Mouse (Mus musculus): ENCODE measurements around the gene Kcnj6.

The Kcnj6 gene

GRCm38 (mm10) chr16:94932702-94933101, 64.8 kb downstream of the Kcnj6 start:
- DNase-seq (ENCODE audit: low read depth, low spot score): no peak

DNA sequence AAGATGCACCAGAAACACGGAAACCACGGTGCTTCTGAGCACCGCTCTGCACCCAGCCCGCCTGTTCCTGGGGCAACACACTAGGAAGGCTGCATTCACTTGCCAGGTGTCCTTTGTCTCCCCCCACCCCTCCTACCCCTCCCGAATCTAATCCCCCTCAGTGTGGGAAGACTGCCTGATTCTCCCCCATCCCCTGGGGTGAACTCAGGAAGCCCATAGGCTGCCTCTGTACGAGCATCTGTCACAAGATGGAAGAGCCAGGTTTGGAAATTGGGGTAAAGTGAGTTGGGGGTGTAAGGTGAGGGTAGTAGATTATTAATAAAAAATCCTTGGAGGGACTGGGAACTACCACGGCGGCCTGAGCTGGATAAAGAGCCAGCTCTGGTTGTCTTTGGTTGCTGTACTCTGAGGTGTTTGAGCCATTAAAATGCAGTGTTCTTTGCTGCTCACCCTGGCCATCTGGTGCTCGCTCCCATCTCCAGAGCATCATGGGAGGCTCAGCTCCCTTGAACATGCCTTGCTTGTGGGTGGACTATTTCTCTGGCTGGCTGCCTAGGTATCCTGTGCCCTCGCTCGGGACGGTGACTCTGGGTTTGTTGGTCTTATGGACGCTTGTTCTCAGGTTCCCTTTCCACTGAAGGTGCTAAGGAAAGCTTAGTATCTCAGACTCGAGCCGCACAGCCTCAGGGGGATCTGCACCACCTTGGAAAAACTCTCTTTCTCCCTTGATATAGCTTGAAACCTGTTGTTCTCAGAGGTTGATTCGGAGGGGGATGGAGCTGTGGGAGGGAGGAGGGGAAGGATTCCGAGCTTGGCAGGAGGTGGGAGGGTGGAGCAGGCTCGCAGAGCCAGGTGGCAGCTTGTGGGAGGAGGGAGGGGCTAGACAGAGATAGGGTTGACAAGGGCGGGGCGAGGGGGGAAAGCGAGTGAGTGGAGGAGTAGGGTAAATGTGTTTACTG, 65.9 kb downstream of the Kcnj6 start:
- no peak for DNase-seq (ENCODE audit: low read depth, low spot score)

GRCm38 (mm10) chr16:94925364-94925763, 72.1 kb downstream of the Kcnj6 start:
- DNase-seq (ENCODE audit: low read depth, low spot score): no peak

DNA sequence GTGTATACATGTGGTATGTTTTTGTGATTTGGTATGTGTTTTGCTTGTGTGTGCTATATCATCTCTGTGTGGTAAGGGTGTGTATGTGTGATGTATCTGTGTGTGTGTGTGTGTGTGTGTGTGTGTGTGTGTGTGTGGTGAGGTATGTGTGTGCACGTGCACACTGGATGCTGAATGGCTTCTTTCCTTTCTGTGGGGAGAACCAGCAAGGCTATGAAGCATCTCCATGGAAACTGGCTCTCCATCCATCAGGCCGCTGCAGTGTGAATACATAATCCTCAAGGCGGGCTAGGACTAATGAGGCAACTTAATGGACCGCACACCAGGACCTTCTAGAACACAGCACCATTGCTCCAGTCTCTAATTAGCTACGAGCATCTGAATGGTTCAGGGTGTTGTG, 78.3 kb downstream of the Kcnj6 start:
- DNase-seq (ENCODE audit: low read depth, low spot score): no peak

DNA sequence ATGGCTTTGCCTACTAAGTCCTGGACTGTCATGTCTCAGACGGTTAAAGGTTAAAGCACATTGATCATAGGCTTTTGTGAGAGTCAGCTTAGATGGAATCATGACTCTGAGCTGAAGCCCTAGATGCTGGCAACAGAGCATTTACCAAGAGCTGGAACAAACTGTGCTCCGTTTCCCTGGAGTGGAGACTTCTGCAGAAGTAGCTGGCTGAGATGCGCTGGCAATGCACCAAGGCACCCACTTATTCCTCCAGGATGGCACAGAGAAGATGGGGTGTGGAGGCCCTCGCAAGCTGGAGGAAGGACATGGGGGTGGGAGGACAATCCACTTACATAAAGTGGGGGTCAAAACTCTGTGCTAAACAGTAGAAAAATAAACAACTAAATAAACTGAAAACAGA, 91.5 kb downstream of the Kcnj6 start:
- DNase-seq (ENCODE audit: low read depth, low spot score): no peak

DNA sequence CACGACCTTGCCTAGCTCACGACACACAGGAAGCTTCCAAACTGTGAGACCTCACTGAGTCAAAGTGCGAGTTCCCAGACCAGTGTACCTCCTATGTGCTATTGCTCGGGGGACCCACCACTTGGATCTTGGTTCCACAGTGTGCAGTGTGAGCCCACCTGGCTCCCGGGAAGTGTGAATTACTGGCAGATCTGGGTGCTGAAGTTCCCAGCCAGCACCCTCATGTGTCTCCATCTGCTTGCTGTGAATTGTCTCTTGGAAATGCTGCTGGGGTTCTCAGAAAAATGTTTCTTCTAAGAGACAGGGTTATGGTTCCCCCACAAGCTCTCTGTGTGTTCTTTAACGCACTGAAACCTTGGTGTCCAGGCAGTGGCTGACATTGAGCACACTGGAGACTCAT, 98.7 kb downstream of the Kcnj6 start:
- no peak for DNase-seq (ENCODE audit: low read depth, low spot score)

DNA sequence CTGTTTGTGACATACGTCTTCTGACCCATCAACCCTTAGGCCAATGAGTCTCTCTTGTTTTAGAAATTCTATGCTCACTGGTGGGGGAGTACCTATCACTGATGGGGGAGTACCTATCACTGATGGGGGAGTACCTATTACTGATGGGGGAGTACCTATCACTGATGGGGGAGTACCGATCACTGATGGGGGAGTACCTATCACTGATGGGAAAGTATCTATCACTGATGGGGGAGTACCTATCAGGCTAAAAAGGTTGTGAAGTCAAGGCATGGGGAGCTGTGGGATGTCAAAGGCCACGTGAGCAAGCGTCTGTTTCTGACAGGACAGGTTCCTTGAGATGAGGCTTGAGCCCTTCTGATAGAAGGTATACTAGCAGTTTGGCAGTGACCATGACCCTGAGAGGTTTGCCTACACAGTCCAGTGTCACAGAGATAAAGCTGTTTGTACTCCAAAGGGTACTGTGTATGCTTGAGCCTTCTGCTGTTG, 105.3 kb downstream of the Kcnj6 start:
- DNase-seq (ENCODE audit: low read depth, low spot score): no peak

DNA sequence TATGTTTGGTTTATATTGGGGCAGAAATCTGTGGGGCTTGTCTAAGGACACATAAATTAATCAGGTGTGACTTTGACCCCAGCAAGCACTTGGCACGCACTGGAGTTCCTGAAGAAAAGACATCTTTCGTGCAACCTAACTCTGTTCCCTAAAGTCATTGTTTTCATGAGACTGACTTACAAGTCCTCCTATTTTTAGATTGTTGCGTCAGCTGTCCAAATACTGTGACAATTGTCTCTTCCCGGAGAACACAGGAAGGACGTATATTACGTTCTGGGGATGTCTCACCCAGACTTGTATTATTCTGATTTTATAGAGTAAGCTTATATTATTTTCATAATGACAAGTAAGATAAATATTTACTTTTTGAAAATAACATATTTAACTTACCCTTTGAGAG, 106.9 kb downstream of the Kcnj6 start:
- no peak for DNase-seq (ENCODE audit: low read depth, low spot score)

GRCm38 (mm10) chr16:94890056-94890455, 107.4 kb downstream of the Kcnj6 start:
- DNase-seq (ENCODE audit: low read depth, low spot score): no peak

GRCm38 (mm10) chr16:94888554-94888953, 108.9 kb downstream of the Kcnj6 start:
- DNase-seq (ENCODE audit: low read depth, low spot score): no peak

DNA sequence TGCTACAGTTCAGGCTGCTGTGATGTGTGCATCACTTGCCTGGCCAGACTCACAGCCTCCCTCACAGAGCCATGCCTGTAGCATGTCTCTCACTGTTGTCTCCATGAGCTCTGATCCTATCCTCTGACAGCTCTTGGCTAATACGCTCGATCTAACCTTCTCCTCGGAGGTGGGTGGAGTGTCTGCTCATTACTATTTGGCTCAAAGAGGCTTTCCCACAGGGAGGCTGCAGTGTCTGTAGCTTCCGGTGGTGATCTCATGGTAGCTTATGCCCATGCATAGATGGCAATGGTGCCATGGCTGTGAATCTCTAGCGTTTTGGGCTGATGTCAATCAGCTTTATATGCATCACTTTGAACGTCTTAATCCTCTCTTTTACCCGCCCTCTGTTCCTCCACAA, 111.1 kb downstream of the Kcnj6 start:
- DNase-seq (ENCODE audit: low read depth, low spot score): no peak

GRCm38 (mm10) chr16:94885062-94885461, 112.4 kb downstream of the Kcnj6 start:
- no peak for DNase-seq (ENCODE audit: low read depth, low spot score)

- no peak for DNase-seq (ENCODE audit: low read depth, low spot score)
Observed at GRCm38 (mm10) chr16:94883909-94884308, 113.6 kb downstream of the Kcnj6 start.

GRCm38 (mm10) chr16:94883196-94883595, 114.3 kb downstream of the Kcnj6 start:
- DNase-seq (ENCODE audit: low read depth, low spot score): no peak

DNA sequence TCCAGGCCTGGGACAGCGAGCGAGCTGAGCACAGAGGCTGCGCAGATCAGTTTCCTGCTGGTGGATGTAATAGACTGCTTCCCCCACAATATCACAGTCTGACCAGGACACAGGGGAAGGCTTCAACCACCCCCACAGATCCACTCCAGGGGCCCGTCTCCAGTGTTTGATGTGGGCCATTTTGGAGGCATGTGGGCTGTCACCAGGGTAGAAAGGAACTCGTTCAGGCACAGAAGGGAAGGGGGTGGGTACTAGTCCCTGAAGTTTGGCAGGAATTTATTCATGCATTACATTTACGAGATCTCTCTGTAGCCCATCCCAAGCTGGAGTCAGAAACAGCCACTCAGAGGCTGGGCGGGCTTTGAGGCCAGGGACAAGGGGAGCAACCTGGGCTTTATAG, 115.4 kb downstream of the Kcnj6 start:
- no peak for DNase-seq (ENCODE audit: low read depth, low spot score)

DNA sequence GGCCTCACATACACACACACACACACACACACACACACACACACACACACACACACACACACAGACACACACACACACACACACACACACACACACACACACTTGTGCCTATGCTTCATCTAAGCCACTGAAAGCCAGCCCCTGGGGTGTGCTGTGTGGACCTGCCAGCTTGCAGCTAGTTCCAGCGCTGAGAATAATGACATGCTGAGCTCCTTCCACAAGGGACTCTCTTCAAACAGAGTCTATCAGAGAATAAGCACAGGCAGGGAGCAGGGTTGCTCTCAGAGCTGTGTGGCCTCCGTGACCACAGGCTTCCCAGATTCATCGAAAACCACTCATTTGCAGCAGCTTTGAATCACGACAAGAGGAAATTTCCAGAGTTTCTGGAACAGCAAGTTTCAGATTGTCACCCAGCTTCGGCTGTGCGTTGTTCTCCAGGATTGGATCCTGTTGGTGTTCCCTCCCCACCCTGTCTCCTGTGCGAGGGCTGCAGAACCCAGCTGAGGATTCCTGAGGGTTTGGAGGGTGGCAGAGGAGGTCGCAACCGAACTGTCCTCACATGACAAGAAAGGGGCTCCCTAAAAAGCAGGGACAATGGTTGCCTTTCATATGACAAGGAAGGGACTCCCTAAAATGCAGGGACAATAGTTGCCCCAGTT, 124.8 kb downstream of the Kcnj6 start:
- no peak for DNase-seq (ENCODE audit: low read depth, low spot score)

DNA sequence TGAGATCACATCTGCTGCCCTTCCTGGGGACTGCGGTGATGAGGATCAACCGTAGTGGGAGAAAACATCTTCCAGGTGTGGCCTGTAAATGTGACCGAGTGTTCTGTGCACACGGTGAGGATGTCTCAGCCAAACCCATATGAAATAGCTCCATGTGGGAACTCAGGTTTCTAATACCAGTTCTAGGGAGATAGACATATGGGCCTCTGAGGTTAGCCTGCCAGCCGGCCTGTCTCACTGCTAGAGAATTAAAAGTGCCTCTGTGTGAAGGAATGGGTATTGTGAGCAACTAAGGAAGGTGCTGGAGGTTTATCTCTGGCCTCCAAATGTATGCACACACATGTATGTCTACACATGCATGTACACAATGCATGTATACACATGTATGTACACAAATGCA, 129.1 kb downstream of the Kcnj6 start:
- DNase-seq (ENCODE audit: low read depth, low spot score): no peak

GRCm38 (mm10) chr16:94866300-94866956, 131.1 kb downstream of the Kcnj6 start:
- no peak for DNase-seq (ENCODE audit: low read depth, low spot score)

DNA sequence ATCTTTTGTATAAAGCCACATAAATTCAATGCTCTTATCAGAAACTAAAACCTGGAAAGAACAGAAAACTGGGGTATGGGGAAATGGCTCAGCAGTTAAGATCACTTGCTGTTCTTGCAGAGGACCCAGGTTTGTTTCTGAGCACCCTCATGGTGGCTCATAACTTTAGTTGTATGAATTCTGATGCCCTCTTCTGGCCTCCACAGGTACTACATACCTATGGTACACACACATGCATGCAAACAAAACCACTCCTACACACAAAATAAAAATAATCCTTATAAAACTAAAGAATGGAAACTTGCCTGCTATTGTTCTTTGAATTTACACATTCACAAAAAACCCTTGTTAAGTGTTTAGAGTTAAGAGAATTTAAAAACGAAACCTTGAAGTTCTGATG, 131.7 kb downstream of the Kcnj6 start:
- DNase-seq (ENCODE audit: low read depth, low spot score): no peak

GRCm38 (mm10) chr16:94865101-94865500, 132.4 kb downstream of the Kcnj6 start:
- no peak for DNase-seq (ENCODE audit: low read depth, low spot score)

DNA sequence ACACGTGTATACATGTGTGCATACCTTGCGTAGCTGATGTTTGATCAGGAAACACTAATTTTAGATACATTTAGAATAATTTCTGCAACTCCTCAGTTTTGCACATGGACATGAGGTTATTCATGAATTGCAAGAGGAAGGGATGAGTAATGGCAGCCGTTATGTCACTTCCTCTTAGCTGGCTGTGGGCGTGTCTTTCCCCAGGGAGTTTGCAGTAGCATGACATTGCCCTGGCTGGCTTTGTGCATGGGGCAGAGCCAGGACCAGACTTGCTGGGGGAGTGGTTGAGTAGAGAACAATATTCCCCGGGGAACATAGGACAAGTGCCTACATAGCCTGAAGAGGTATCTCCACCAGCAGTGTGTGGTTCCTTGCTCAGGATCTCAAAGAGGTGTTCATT, 134.0 kb downstream of the Kcnj6 start:
- no peak for DNase-seq (ENCODE audit: low read depth, low spot score)

GRCm38 (mm10) chr16:94855990-94856389, 141.5 kb downstream of the Kcnj6 start:
- no peak for DNase-seq (ENCODE audit: low read depth, low spot score)
